Mouse (Mus musculus) limb, embryonic 10.5 days (tissue): Measurements from ENCODE around the gene Gsdma3. TPM values are rescaled to one million over a fixed set of nuclear protein-coding genes. Genes with fewer than 3 reads are reported as not detected.

Experiments used
- DNase-seq: peaks from one replicate; pipeline ENCODE4 v3.0.0-alpha.2; 2017; ENCODE audit warnings: low spot score
- H3K27ac ChIP-seq: fragments of 300-500 bp; sonication (generic); 2 replicates; pipeline ENCODE4 v1.5.1; 2016; ENCODE audit warnings: mild to moderate bottlenecking
- H3K27me3 ChIP-seq: fragments of 300-500 bp; sonication (generic); 2 replicates; pipeline ENCODE4 v1.6.1; 2016; ENCODE audit warnings: low read depth, mild to moderate bottlenecking; ENCODE audit not compliant: poor library complexity, severe bottlenecking
- H3K36me3 ChIP-seq: fragments of 300-500 bp; sonication (generic); 2 replicates; pipeline ENCODE4 v1.6.1; 2016; ENCODE audit warnings: mild to moderate bottlenecking, moderate library complexity
- H3K4me1 ChIP-seq: fragments of 300-500 bp; sonication (generic); 2 replicates; pipeline ENCODE4 v1.6.1; 2016
- H3K4me3 ChIP-seq: fragments of 300-500 bp; sonication (generic); 2 replicates; pipeline ENCODE4 v1.5.1; 2016; ENCODE audit warnings: mild to moderate bottlenecking, moderate library complexity
- H3K9me3 ChIP-seq: fragments of 300-500 bp; sonication (generic); replicated peaks from 2 replicates; pipeline ENCODE4 v1.6.1; 2016; ENCODE audit warnings: mild to moderate bottlenecking
- WGBS: fragments of 180-500 bp; shearing (Covaris S2); methylation state at CpG from one replicate; pipeline ENCODE4 v1.1.7; 2016; 5-methylcytosine and 5-hydroxymethylcytosine counted together
- polyA plus RNA-seq: library from polyadenylated mRNA; unstranded; fragments of >200 nt; fragmentation: Nextera tagmentation; extraction: Ambion mirVana; gene quantifications from 2 replicates; pipeline ENCODE4 v1.2.1, GENCODE M21; 2016

Gsdma3 gene
- polyA plus RNA-seq, 1 experiment from 2014 or later, result not detected

GRCm38 (mm10) chr11:98681186-98681585 is 55.0 kb downstream of the Gsdma3 start:
- Histone ChIP-seq H3K4me1 (peaks cover 14% of the 10 kb centered on the region), H3K9me3 (no peaks in the 10 kb centered on the region), H3K36me3 (peaks cover 17% of the 10 kb centered on the region), H3K27me3 (no peaks in the 10 kb centered on the region), H3K27ac (no peak overlapping the region), H3K4me3 (no peak overlapping the region)
- no peak for DNase-seq
- WGBS, result 80% methylated on average over 4 of the region's 4 CpGs

- H3K27me3 ChIP-seq, result no peaks in the 10 kb centered on the region
- H3K4me1 ChIP-seq, result peaks cover 14% of the 10 kb centered on the region
- peak within 1 kb of the TSS; percentile 100 for H3K4me3 ChIP-seq
- no peaks in the 10 kb centered on the region for H3K9me3 ChIP-seq
- H3K36me3 ChIP-seq, result peaks cover 26% of the 10 kb centered on the region
- DNase-seq, result peak; percentile 99
- 7% methylated on average over 45 of the region's 45 CpGs for WGBS
- H3K27ac ChIP-seq, result peak within 1 kb of the TSS; percentile 95
Measured at GRCm38 (mm10) chr11:98681786-98682745, 55.9 kb downstream of the Gsdma3 start, which contains the start of gene Psmd3. Psmd3 (plus strand) TSS chr11:98682554.

- H3K9me3 ChIP-seq, result no peaks in the 10 kb centered on the region
- peaks cover 34% of the 10 kb centered on the region for H3K36me3 ChIP-seq
- no peak for DNase-seq
- peak overlapping the region; percentile 95 for H3K27ac ChIP-seq
- peaks cover 14% of the 10 kb centered on the region for H3K4me1 ChIP-seq
- H3K27me3 ChIP-seq, result no peaks in the 10 kb centered on the region
- WGBS, result under 1% methylated on average over 23 of the region's 23 CpGs
- H3K4me3 ChIP-seq, result peak overlapping the region; percentile 100
Measured at GRCm38 (mm10) chr11:98682811-98683210, 56.7 kb downstream of the Gsdma3 start.

- Histone ChIP-seq H3K4me1 (peaks cover 14% of the 10 kb centered on the region), H3K4me3 (no peak overlapping the region), H3K9me3 (no peaks in the 10 kb centered on the region), H3K27ac (no peak overlapping the region), H3K27me3 (no peaks in the 10 kb centered on the region), H3K36me3 (peaks cover 59% of the 10 kb centered on the region)
- 95% methylated on average over 9 of the region's 9 CpGs for WGBS
- DNase-seq, result no peak
Measured at GRCm38 (mm10) chr11:98685642-98686041, 59.5 kb downstream of the Gsdma3 start.

- Histone ChIP-seq H3K36me3 (peaks cover 73% of the 10 kb centered on the region), H3K27me3 (no peaks in the 10 kb centered on the region), H3K27ac (no peak overlapping the region), H3K4me1 (peaks cover 8% of the 10 kb centered on the region), H3K4me3 (no peak overlapping the region), H3K9me3 (no peaks in the 10 kb centered on the region)
- DNase-seq, result no peak
- WGBS, result 91% methylated on average over 4 of the region's 4 CpGs
Measured at GRCm38 (mm10) chr11:98686976-98687375, 60.8 kb downstream of the Gsdma3 start.

Other genes starting within 250 kb of the Gsdma3 start
- 0.16 and 0.40 TPM in 2 replicates for gene Tcap, start 242.5 kb upstream of the Gsdma3 start, polyA plus RNA-seq
- gene Pnmt, start 239.9 kb upstream of the Gsdma3 start, polyA plus RNA-seq, result 0.61 TPM in 1 of 2 replicates, not detected in the other
- 9.7 and 10.5 TPM in 2 replicates for gene Pgap3, start 225.9 kb upstream of the Gsdma3 start, polyA plus RNA-seq
- gene Erbb2, start 213.9 kb upstream of the Gsdma3 start, polyA plus RNA-seq, result 24.5 and 30.9 TPM in 2 replicates
- gene Mien1, start 187.4 kb upstream of the Gsdma3 start, polyA plus RNA-seq, result 76.8 and 81.3 TPM in 2 replicates
- 6.4 and 9.5 TPM in 2 replicates for gene Grb7, start 180.0 kb upstream of the Gsdma3 start, polyA plus RNA-seq
- gene Ikzf3, start 80.3 kb upstream of the Gsdma3 start, polyA plus RNA-seq, result not detected in 2 replicates
- 0.14 TPM in 1 of 2 replicates, not detected in the other for gene Zpbp2, start 75.3 kb upstream of the Gsdma3 start, polyA plus RNA-seq
- gene Ormdl3, start 39.0 kb upstream of the Gsdma3 start, polyA plus RNA-seq, result 46.9 and 55.0 TPM in 2 replicates
- gene Lrrc3c, start 28.1 kb upstream of the Gsdma3 start, polyA plus RNA-seq, result not detected in 2 replicates
- gene Gm12355, start 699 bp upstream of the Gsdma3 start, polyA plus RNA-seq, result 1.3 and 1.8 TPM in 2 replicates
- not detected in 2 replicates for gene Gsdma2, start 20.4 kb downstream of the Gsdma3 start, polyA plus RNA-seq
- gene Gsdma, start 38.0 kb downstream of the Gsdma3 start, polyA plus RNA-seq, result 0.05 TPM in 1 of 2 replicates, not detected in the other
- gene Psmd3, start 56.2 kb downstream of the Gsdma3 start, polyA plus RNA-seq, result 284 and 303 TPM in 2 replicates
- gene Csf3, start 74.9 kb downstream of the Gsdma3 start, polyA plus RNA-seq, result not detected in 2 replicates
- gene Med24, start 103.1 kb downstream of the Gsdma3 start, polyA plus RNA-seq, result 77.3 and 82.6 TPM in 2 replicates
- gene Thra, start 114.3 kb downstream of the Gsdma3 start, polyA plus RNA-seq, result 6.3 and 11.6 TPM in 2 replicates
- gene Nr1d1, start 149.0 kb downstream of the Gsdma3 start, polyA plus RNA-seq, result 1.2 and 1.5 TPM in 2 replicates
- gene Msl1, start 169.2 kb downstream of the Gsdma3 start, polyA plus RNA-seq, result 22.8 and 25.0 TPM in 2 replicates
- gene Casc3, start 178.5 kb downstream of the Gsdma3 start, polyA plus RNA-seq, result 46.7 and 51.9 TPM in 2 replicates
- 1.4 and 1.9 TPM in 2 replicates for gene Rapgefl1, start 210.4 kb downstream of the Gsdma3 start, polyA plus RNA-seq
- 5.4 and 6.2 TPM in 2 replicates for gene Wipf2, start 237.3 kb downstream of the Gsdma3 start, polyA plus RNA-seq